Mouse (Mus musculus) ES-E14 (cell line): ENCODE measurements around the gene Med13l. TPM values are rescaled to one million over a fixed set of nuclear protein-coding genes. Genes with fewer than 3 reads are reported as not detected.

ENCODE experiments used
- DNase-seq: peaks from one replicate; pipeline ENCODE4 v3.0.0-alpha.2; 2013; ENCODE audit warnings: low read depth, low spot score
- H3K27ac ChIP-seq: 2 replicates; pipeline ENCODE4 v1.5.1; 2012; ENCODE audit warnings: low read depth, mild to moderate bottlenecking, low read length, moderate library complexity, mixed read lengths; ENCODE audit not compliant: poor library complexity, insufficient read depth, severe bottlenecking
- H3K36me3 ChIP-seq: 2 replicates; pipeline ENCODE4 v1.6.1; 2012; ENCODE audit warnings: mild to moderate bottlenecking, low read length, moderate library complexity, mixed read lengths; ENCODE audit not compliant: control insufficient read depth, poor library complexity, insufficient read depth, severe bottlenecking
- H3K4me1 ChIP-seq, 2 experiments: fragments of 150-350 bp in 1 of 2; sonication (generic) in 1 of 2; 2 replicates each; pipeline ENCODE4 v1.6.1; 2012; ENCODE audit warnings: low read length in 2 of 2, mild to moderate bottlenecking in 1 of 2, mixed read lengths in 1 of 2; ENCODE audit not compliant: control insufficient read depth in 2 of 2, insufficient read depth in 2 of 2, poor library complexity in 1 of 2
- H3K4me3 ChIP-seq, 2 experiments: fragments of 150-350 bp in 1 of 2; sonication (generic) in 1 of 2; 2 replicates each; pipeline ENCODE4 v1.5.1; 2012; ENCODE audit warnings: low read length in 2 of 2, low read depth in 1 of 2, mild to moderate bottlenecking in 1 of 2, mixed read lengths in 1 of 2; ENCODE audit not compliant: insufficient read depth in 1 of 2, poor library complexity in 1 of 2, severe bottlenecking in 1 of 2
- H3K9ac ChIP-seq: 2 replicates; pipeline ENCODE4 v1.6.1; 2012; ENCODE audit warnings: low read depth, mild to moderate bottlenecking, low read length, mixed read lengths; ENCODE audit not compliant: poor library complexity, insufficient read depth, severe bottlenecking
- H3K9me3 ChIP-seq: fragments of 150-350 bp; sonication (generic); 2 replicates; pipeline ENCODE4 v1.6.1; 2012; ENCODE audit warnings: low read depth, mild to moderate bottlenecking, low read length; ENCODE audit not compliant: control insufficient read depth, insufficient read depth
- CHD2 ChIP-seq: IDR thresholded peaks from 2 replicates; pipeline ENCODE4 v1.6.1; 2014; ENCODE audit warnings: mild to moderate bottlenecking, low read depth, low read length, inconsistent platforms
- HCFC1 ChIP-seq: IDR thresholded peaks from 2 replicates; pipeline ENCODE4 v1.6.1; 2012; ENCODE audit warnings: low read length, inconsistent platforms, borderline replicate concordance; ENCODE audit not compliant: insufficient read depth
- MAFK ChIP-seq: IDR thresholded peaks from 2 replicates; pipeline ENCODE4 v1.6.1; 2014; ENCODE audit warnings: mild to moderate bottlenecking, low read depth, low read length, inconsistent platforms; ENCODE audit not compliant: insufficient read depth
- ZC3H11A ChIP-seq: IDR thresholded peaks from 2 replicates; pipeline ENCODE4 v1.6.1; 2012; ENCODE audit warnings: low read depth, mild to moderate bottlenecking, inconsistent platforms, low read length, borderline replicate concordance
- ZNF384 ChIP-seq: IDR thresholded peaks from 2 replicates; pipeline ENCODE4 v1.6.1; 2012; ENCODE audit warnings: low read depth, low read length, inconsistent platforms
- in situ Hi-C, 2 experiments: fragments of 600-800 bp; cut with MboI; formaldehyde crosslinking; loops; one replicate each; pipeline ENCODE4 v1.15.1; 2025; ENCODE audit warnings: low sequenced_read_pairs in 2 of 2, inconsistent platforms in 1 of 2; ENCODE audit not compliant: unreplicated experiment in 2 of 2
- total RNA-seq: library from RNA; depleted of rRNA; stranded (reverse); fragments of 300-350 nt; gene quantifications from 2 replicates; pipeline ENCODE4 v1.2.3, GENCODE M21; 2012

Gene Med13l
- total RNA-seq, 1 experiment, result 52.4 TPM

DNA sequence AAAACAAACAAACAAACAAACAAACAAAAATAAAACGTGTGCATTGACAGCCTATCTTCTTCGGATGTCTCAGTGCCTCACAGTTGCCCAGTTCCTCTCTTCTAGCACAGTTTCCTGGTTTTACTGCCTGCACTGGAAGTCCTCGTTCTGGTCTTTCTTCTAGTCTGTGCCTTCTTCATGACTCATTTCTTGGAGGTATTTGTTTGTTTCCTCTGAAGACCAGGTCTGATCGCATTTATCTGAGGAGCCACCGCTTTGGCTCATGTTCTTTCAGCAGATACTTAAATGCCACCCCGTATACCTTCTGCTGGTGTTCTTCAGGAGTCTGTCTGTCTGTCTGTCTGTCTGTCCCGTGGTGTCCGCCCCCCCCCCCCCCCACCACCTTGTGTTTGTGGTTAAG is 72.6 kb downstream of the Med13l start:
- peaks cover 2 to 17% of the 10 kb centered on the region in 2 experiments; a peak in 2 of 4 replicates for H3K4me1 ChIP-seq
- no peak for TF ChIP-seq CHD2
- no peak for TF ChIP-seq MAFK
- no peak for TF ChIP-seq ZNF384
- no peak for TF ChIP-seq ZC3H11A
- no peak for TF ChIP-seq HCFC1
- H3K27ac ChIP-seq, result no peak overlapping the region
- in situ Hi-C loops, result no loop called here
- no peaks in the 10 kb centered on the region for H3K9me3 ChIP-seq
- no peak overlapping the region for H3K4me3 ChIP-seq
- H3K9ac ChIP-seq, result no peak overlapping the region
- no peak for DNase-seq
- H3K36me3 ChIP-seq, result peaks cover 3% of the 10 kb centered on the region; the same call in 1 of the 2 replicates

- H3K9ac ChIP-seq, result no peak overlapping the region
- H3K4me3 ChIP-seq, result no peak overlapping the region
- in situ Hi-C loops, result no loop called here
- no peak for TF ChIP-seq ZC3H11A
- TF ChIP-seq CHD2, result no peak
- no peak for TF ChIP-seq HCFC1
- no peak for TF ChIP-seq MAFK
- no peak for TF ChIP-seq ZNF384
- H3K27ac ChIP-seq, result no peak overlapping the region
- peaks cover 5% of the 10 kb centered on the region; the same call in 1 of the 2 replicates for H3K36me3 ChIP-seq
- H3K4me1 ChIP-seq, result peaks cover 2 to 21% of the 10 kb centered on the region in 2 experiments; a peak in 2 of 4 replicates
- no peak for DNase-seq
- no peaks in the 10 kb centered on the region for H3K9me3 ChIP-seq
Measured at GRCm38 (mm10) chr5:118635476-118636187, 75.2 kb downstream of the Med13l start.

- no peak overlapping the region for H3K4me3 ChIP-seq
- H3K36me3 ChIP-seq, result peaks cover 5% of the 10 kb centered on the region; the same call in 1 of the 2 replicates
- no peak overlapping the region for H3K9ac ChIP-seq
- H3K4me1 ChIP-seq, result peaks cover 2 to 24% of the 10 kb centered on the region in 2 experiments; a peak in 2 of 4 replicates
- H3K27ac ChIP-seq, result no peak overlapping the region
- no peak for TF ChIP-seq HCFC1
- no peak for TF ChIP-seq CHD2
- no peak for TF ChIP-seq ZNF384
- no peak for TF ChIP-seq MAFK
- TF ChIP-seq ZC3H11A, result no peak
- no peaks in the 10 kb centered on the region for H3K9me3 ChIP-seq
- no peak for DNase-seq
- in situ Hi-C loops, result no loop called here
Measured at GRCm38 (mm10) chr5:118636399-118637369, 76.2 kb downstream of the Med13l start.

- Histone ChIP-seq H3K9me3 (no peaks in the 10 kb centered on the region), H3K4me1 (peaks cover 6 to 24% of the 10 kb centered on the region in 2 experiments; a peak in 3 of 4 replicates), H3K4me3 (no peak overlapping the region), H3K36me3 (peaks cover 5% of the 10 kb centered on the region; the same call in 1 of the 2 replicates), H3K9ac (no peak overlapping the region; the same call in 1 of the 2 replicates), H3K27ac (no peak overlapping the region)
- in situ Hi-C loops, result no loop called here
- no peak for TF ChIP-seq HCFC1
- TF ChIP-seq ZNF384, result no peak
- TF ChIP-seq MAFK, result no peak
- TF ChIP-seq ZC3H11A, result no peak
- TF ChIP-seq CHD2, result no peak
- no peak for DNase-seq
Measured at GRCm38 (mm10) chr5:118637931-118638330, 77.5 kb downstream of the Med13l start.
